Mouse (Mus musculus): ENCODE measurements around the gene Rab4a. TPM values are rescaled to one million over a fixed set of nuclear protein-coding genes. Genes with fewer than 3 reads are reported as not detected.
A peak's percentile ranks its signal among the peaks of the same experiment; 100 is the strongest.

Gene Rab4a
- polyA plus RNA-seq, 1 experiment from 2014 or later = 36.3 TPM

DNA sequence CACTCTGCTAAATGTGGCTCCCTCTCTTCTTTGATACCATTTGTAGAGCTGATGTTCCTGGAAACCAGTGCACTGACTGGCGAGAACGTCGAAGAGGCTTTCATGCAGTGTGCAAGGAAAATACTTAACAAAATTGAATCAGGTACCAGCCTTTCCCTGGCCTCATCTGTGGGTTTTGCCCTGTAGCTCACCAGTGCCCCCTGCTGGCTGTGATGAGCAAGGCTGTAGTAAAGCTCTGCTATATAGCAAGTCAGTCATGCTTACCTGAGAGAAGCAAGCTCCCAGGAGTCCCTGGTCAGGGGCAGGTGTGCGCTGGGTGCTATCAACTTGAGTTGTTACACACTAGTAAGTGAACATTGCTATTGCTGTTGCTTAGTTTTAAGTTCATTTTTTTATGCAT, 27.0 kb downstream of the Rab4a start:
- ATAC-seq (no peak; the same call in 1 of the 2 replicates), DNase-seq (peak; percentile 79)
- 86% methylated on average over 4 of the region's 4 CpGs for WGBS (ENCODE audit: insufficient replicate concordance)
- Histone ChIP-seq H3K9ac (replicated peaks) (no peak overlapping the region), H3K4me3 (ENCODE audit: low read depth, low read length) (no peak overlapping the region), H3K36me3 (replicated peaks; ENCODE audit: insufficient read depth, low read length) (peaks cover 65% of the 10 kb centered on the region), H3K27me3 (ENCODE audit: insufficient read depth, low read length) (no peaks in the 10 kb centered on the region), H3K27ac (ENCODE audit: low read depth) (no peak overlapping the region), H3K9me3 (ENCODE audit: low read length) (no peaks in the 10 kb centered on the region), H3K4me2 (ENCODE audit: low read depth, low read length) (no peak overlapping the region), H3K4me1 (ENCODE audit: insufficient read depth) (no peaks in the 10 kb centered on the region)
- TF ChIP-seq CTCF (IDR thresholded peaks at IDR 0.05; ENCODE audit: low read depth) = peak; percentile 93
- no peak for TF ChIP-seq EP300 (IDR thresholded peaks at IDR 0.05; ENCODE audit: low read depth)

DNA sequence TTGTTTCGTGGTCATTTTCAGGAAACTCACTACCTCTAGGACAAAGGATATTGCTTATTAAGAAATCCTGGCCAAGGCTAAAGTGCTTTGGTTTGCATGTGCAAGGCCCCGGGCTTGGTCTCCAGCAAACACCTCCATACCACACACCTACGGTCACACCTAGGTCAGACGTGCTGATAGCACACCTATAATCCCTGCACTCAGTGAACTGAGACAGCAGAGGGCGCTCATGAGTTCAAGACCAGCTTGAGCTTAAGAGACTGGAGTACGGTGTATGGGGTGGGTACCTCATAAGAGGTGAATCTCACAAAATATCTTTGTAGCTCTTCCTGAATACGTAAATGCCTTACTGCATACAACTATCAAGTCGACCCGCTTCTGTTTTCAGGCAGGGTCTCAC, 29.7 kb downstream of the Rab4a start:
- 59% methylated on average over 9 of the region's 9 CpGs for WGBS (ENCODE audit: insufficient replicate concordance)
- Histone ChIP-seq H3K9me3 (ENCODE audit: low read length) (no peaks in the 10 kb centered on the region), H3K36me3 (replicated peaks; ENCODE audit: insufficient read depth, low read length) (peaks cover 42% of the 10 kb centered on the region), H3K27ac (ENCODE audit: low read depth) (no peak overlapping the region), H3K4me3 (ENCODE audit: low read depth, low read length) (no peak overlapping the region), H3K4me2 (ENCODE audit: low read depth, low read length) (no peak overlapping the region), H3K9ac (replicated peaks) (no peak overlapping the region), H3K4me1 (ENCODE audit: insufficient read depth) (no peaks in the 10 kb centered on the region), H3K27me3 (ENCODE audit: insufficient read depth, low read length) (no peaks in the 10 kb centered on the region)
- TF ChIP-seq EP300 (IDR thresholded peaks at IDR 0.05; ENCODE audit: low read depth) (no peak), CTCF (IDR thresholded peaks at IDR 0.05; ENCODE audit: low read depth) (peak; percentile 85)
- DNase-seq (peak; percentile 73), ATAC-seq (peak; percentile 45; the same call in 1 of the 2 replicates)

DNA sequence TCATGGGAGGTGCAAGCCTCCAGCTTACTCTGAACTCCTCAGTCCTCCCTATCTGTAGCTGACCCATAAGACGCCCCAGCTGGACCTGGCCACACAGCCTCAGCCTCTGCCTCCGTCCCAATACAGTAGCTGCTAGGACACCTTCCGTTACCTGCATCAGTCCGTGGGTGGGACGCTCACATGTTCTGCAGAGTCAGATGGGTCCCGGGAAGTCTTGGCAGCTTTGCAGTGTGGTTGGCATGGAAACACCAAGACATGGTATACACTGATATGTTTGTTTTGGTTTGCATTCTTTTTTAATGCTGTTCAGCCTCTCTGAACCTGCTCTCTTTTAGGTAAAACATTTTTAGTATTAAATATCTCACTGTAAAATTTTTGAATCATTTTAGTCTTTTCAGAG, 30.6 kb downstream of the Rab4a start:
- H3K4me3 ChIP-seq (ENCODE audit: low read depth, low read length) = no peak overlapping the region
- TF ChIP-seq EP300 (IDR thresholded peaks at IDR 0.05; ENCODE audit: low read depth) (no peak), CTCF (IDR thresholded peaks at IDR 0.05; ENCODE audit: low read depth) (no peak)
- H3K27ac ChIP-seq (ENCODE audit: low read depth) = no peak overlapping the region
- H3K36me3 ChIP-seq (replicated peaks; ENCODE audit: insufficient read depth, low read length) = peaks cover 40% of the 10 kb centered on the region
- H3K9me3 ChIP-seq (ENCODE audit: low read length) = no peaks in the 10 kb centered on the region
- H3K4me2 ChIP-seq (ENCODE audit: low read depth, low read length) = no peak overlapping the region
- 85% methylated on average over 6 of the region's 6 CpGs for WGBS (ENCODE audit: insufficient replicate concordance)
- H3K9ac ChIP-seq (replicated peaks) = no peak overlapping the region
- DNase-seq (no peak), ATAC-seq (no peak)
- no peaks in the 10 kb centered on the region for H3K4me1 ChIP-seq (ENCODE audit: insufficient read depth)
- H3K27me3 ChIP-seq (ENCODE audit: insufficient read depth, low read length) = no peaks in the 10 kb centered on the region

DNA sequence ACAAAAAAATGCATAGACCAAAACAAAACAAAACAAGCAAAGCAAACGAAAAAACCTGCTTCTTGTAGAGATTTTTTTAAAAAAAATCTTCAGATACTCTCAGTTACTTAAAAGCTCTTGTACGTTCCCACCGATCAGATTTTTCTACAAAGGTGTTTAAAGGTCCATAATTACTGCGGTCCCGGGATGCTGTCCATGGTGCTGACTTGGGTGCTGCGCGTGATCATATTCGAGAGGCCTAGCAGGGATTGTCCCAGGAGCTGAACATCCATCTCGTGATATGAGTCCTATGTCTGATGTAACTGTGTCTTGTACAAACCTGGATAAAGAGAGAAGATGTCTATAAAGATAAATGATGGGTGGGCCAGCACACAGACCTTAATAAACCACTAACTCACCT, 32.7 kb downstream of the Rab4a start:
- peak; percentile 42 for DNase-seq
- H3K27ac ChIP-seq (ENCODE audit: low read depth) = no peak overlapping the region
- H3K9me3 ChIP-seq (ENCODE audit: low read length) = no peaks in the 10 kb centered on the region
- no peak for ATAC-seq
- H3K27me3 ChIP-seq (ENCODE audit: insufficient read depth, low read length) = no peaks in the 10 kb centered on the region
- WGBS (ENCODE audit: insufficient replicate concordance) = 72% methylated on average over 9 of the region's 9 CpGs
- H3K4me3 ChIP-seq (ENCODE audit: low read depth, low read length) = no peak overlapping the region
- H3K36me3 ChIP-seq (replicated peaks; ENCODE audit: insufficient read depth, low read length) = peaks cover 29% of the 10 kb centered on the region
- H3K9ac ChIP-seq (replicated peaks) = no peak overlapping the region
- H3K4me1 ChIP-seq (ENCODE audit: insufficient read depth) = no peaks in the 10 kb centered on the region
- H3K4me2 ChIP-seq (ENCODE audit: low read depth, low read length) = no peak overlapping the region
- no peak for TF ChIP-seq EP300 (IDR thresholded peaks at IDR 0.05; ENCODE audit: low read depth)
- TF ChIP-seq CTCF (IDR thresholded peaks at IDR 0.05; ENCODE audit: low read depth) = no peak

DNA sequence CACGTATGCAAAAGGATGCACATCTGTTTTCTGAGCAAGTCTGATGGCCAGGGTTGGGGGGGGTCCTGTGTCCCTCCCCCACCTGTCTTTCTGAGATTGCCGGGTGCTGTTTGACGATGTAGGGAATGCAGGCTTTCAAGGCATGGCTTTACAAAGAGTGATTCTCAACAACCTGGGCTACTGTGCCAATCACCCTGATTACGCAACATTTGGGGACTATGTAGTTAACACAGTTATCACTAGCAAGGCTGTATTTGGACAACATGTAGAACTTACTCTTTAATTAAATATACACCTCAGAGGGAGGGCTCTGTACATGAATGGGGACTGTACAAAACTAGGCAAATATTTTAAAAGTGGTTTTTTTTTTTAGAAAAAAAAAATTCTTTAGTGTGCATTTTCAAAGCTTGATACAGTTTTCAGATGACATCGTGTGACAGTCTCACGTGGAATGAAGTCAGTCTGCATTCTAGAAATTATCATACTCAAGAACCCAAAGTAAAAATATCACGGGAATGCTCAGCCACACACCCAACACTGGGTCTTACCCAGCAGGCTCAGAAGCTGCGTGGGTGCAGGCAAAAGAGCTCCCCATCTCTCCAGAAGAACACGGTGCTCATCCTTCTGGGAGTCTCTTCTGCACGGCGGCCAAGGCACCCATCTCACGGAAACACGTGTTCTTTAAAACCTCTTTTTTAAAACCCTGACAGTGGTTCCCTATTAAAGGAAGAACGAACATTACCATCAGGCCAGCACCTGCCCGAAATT, 35.0 kb downstream of the Rab4a start:
- 85% methylated on average over 15 of the region's 15 CpGs for WGBS (ENCODE audit: insufficient replicate concordance)
- TF ChIP-seq EP300 (IDR thresholded peaks at IDR 0.05; ENCODE audit: low read depth) (no peak), CTCF (IDR thresholded peaks at IDR 0.05; ENCODE audit: low read depth) (no peak)
- H3K27me3 ChIP-seq (ENCODE audit: insufficient read depth, low read length) = no peaks in the 10 kb centered on the region
- no peak overlapping the region for H3K27ac ChIP-seq (ENCODE audit: low read depth)
- H3K4me3 ChIP-seq (ENCODE audit: low read depth, low read length) = no peak overlapping the region
- no peak overlapping the region for H3K4me2 ChIP-seq (ENCODE audit: low read depth, low read length)
- H3K9me3 ChIP-seq (ENCODE audit: low read length) = no peaks in the 10 kb centered on the region
- peaks cover 9% of the 10 kb centered on the region; the same call in 1 of the 2 replicates for H3K36me3 ChIP-seq (replicated peaks; ENCODE audit: insufficient read depth, low read length)
- H3K9ac ChIP-seq (replicated peaks) = no peak overlapping the region
- DNase-seq (no peak), ATAC-seq (no peak)
- H3K4me1 ChIP-seq (ENCODE audit: insufficient read depth) = no peaks in the 10 kb centered on the region

DNA sequence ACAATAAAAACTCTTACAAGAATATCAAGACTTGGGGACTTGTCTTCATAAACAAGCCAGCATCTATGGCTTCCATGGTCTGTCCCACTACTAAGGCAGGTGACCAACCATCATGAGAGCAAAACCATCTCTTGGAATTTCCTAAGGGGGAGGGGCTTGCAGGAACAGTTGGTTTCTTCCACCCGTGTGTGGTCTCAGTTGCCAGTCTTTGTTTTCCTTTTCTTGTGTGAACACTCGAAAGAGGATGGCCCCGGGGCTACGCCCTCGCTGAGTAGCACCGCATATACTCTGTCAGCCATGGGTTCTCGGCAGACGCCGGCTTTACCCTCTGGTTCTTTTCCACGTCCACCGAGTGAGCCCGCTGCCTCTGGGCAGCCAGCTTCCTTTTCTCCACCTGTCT, 36.3 kb downstream of the Rab4a start:
- no peak overlapping the region for H3K27ac ChIP-seq (ENCODE audit: low read depth)
- no peaks in the 10 kb centered on the region for H3K27me3 ChIP-seq (ENCODE audit: insufficient read depth, low read length)
- no peaks in the 10 kb centered on the region for H3K9me3 ChIP-seq (ENCODE audit: low read length)
- H3K4me2 ChIP-seq (ENCODE audit: low read depth, low read length) = no peak overlapping the region
- ATAC-seq = no peak
- WGBS (ENCODE audit: insufficient replicate concordance) = 91% methylated on average over 12 of the region's 12 CpGs
- TF ChIP-seq EP300 (IDR thresholded peaks at IDR 0.05; ENCODE audit: low read depth) (no peak), CTCF (IDR thresholded peaks at IDR 0.05; ENCODE audit: low read depth) (no peak)
- DNase-seq = no peak
- H3K9ac ChIP-seq (replicated peaks) = no peak overlapping the region
- H3K36me3 ChIP-seq (replicated peaks; ENCODE audit: insufficient read depth, low read length) = peaks cover 5% of the 10 kb centered on the region; the same call in 1 of the 2 replicates
- H3K4me3 ChIP-seq (ENCODE audit: low read depth, low read length) = no peak overlapping the region
- H3K4me1 ChIP-seq (ENCODE audit: insufficient read depth) = no peaks in the 10 kb centered on the region
